Mouse (Mus musculus): ENCODE data around the gene Vcl.

- TF ChIP-seq USF1 (IDR thresholded peaks at IDR 0.05; ENCODE audit: low read depth) (no peak), CTCF (IDR thresholded peaks at IDR 0.05; ENCODE audit: control insufficient read depth, insufficient read depth, insufficient read length) (no peak), MAX (IDR thresholded peaks at IDR 0.05) (no peak), MYOD1 (IDR thresholded peaks at IDR 0.05; ENCODE audit: control insufficient read depth, insufficient read length, low read depth) (no peak), CEBPB (IDR thresholded peaks at IDR 0.05; ENCODE audit: low read depth) (no peak), FOSL1 (IDR thresholded peaks at IDR 0.05; ENCODE audit: insufficient read depth, low read length, poor library complexity, severe bottlenecking) (no peak)
Measured at GRCm38 (mm10) chr14:20930481-20931391, 1.5 kb downstream of the Vcl start.
